In the genomic region with DNA sequence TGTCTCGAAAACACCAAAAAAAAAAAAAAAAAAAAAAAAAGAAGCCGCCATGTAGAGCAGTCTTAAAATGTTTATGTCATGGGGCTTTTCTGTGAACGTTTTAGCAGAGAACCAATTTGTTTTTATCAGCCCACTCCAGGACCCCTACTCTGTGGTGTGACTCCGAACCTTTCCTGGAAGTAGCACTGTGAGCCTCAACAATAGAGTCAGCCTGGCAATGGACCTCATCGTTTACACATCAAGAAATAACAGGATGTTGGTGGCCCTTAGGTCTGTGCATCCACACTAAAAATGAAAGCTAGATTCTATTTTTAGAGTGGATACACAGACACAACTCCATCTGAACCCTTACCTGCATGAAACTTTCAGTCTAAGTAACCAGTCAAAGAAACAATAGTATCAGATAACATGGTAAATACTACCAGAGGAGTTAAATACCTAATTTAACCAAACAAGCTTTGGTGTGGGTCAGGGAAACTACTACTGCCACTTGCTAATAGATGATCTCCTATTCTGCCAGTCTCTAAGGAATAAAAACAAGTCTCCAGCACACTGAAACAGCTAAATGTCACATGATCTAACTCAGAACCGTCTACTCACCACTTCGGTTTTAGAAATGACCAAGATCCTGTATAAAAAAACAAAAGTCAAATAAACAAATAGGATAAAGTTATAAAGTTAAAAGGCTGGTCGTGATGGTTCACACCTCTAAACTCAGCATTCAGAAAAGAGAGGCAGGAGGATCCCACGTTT, we compare ENCODE assay signal across 16 mouse cellular contexts.
DNase-seq lines count a peak whose midpoint lies in the region; ATAC-seq and TF ChIP-seq lines count a peak whose summit lies in the region.
"Had no signal": no experiment of that assay in that cellular context is flagged by ENCODE, and none has a peak within 500 bp of the region (broad histone marks: within the 10 kb centered on the region; RNA-seq: fewer than 3 reads in every experiment).

No protein-coding gene starts in this region.

- TF ChIP-seq CTCF in spleen, adult 2 months (IDR thresholded peaks at IDR 0.05; ENCODE audit: extremely low read depth, insufficient read depth, insufficient read length, insufficient replicate concordance) = no peak

- no peak for TF ChIP-seq POLR2A in spleen, adult 2 months (IDR thresholded peaks at IDR 0.05; ENCODE audit: low read depth, low read length)

- no peak for ATAC-seq in heart, embryonic 11.5 days (replicated peaks; ENCODE audit: insufficient number of reproducible peaks, low FRiP score, low TSS enrichment)
- no peak for ATAC-seq in forebrain, embryonic 14.5 days
- ATAC-seq: intestine, embryonic 15.5 days; midbrain, embryonic 16.5 days had no signal

- H3K27me3 ChIP-seq in heart, embryonic 11.5 days (ENCODE audit: control insufficient read depth, insufficient read depth, low read length) = no peaks in the 10 kb centered on the region
- H3K27me3 ChIP-seq in spleen, adult 2 months (ENCODE audit: control insufficient read depth, insufficient read depth, low read length) = no peaks in the 10 kb centered on the region
- H3K27me3 ChIP-seq in forebrain, embryonic 14.5 days (replicated peaks; ENCODE audit: control insufficient read depth, insufficient read depth, low read length) = no peaks in the 10 kb centered on the region
- H3K27me3 ChIP-seq: forebrain, embryonic 12.5 days; intestine, embryonic 15.5 days; limb, embryonic 12.5 days; megakaryocyte, embryonic 14.5 days had no signal

- no peaks in the 10 kb centered on the region for H3K4me1 ChIP-seq in heart, embryonic 11.5 days (ENCODE audit: control insufficient read depth, insufficient read depth, low read length)
- H3K4me1 ChIP-seq in spleen, adult 2 months (ENCODE audit: control insufficient read depth, insufficient read depth, insufficient read length) = peaks cover 12% of the 10 kb centered on the region
- no peaks in the 10 kb centered on the region for H3K4me1 ChIP-seq in forebrain, embryonic 14.5 days (ENCODE audit: control insufficient read depth, insufficient read depth, low read length)
- H3K4me1 ChIP-seq: intestine, embryonic 15.5 days; limb, embryonic 12.5 days had no signal

- no peak overlapping the region for H3K9ac ChIP-seq in heart, embryonic 11.5 days (ENCODE audit: low read depth, low read length)
- H3K9ac ChIP-seq in forebrain, embryonic 14.5 days (ENCODE audit: low read length) = no peak overlapping the region
- H3K9ac ChIP-seq: forebrain, embryonic 12.5 days; intestine, embryonic 15.5 days; limb, embryonic 12.5 days; liver, embryonic 14.5 days had no signal

- no peaks in the 10 kb centered on the region for H3K9me3 ChIP-seq in heart, embryonic 11.5 days (replicated peaks; ENCODE audit: control insufficient read depth, low read length)
- H3K9me3 ChIP-seq in forebrain, embryonic 14.5 days (replicated peaks; ENCODE audit: control insufficient read depth, low read length) = no peaks in the 10 kb centered on the region
- H3K9me3 ChIP-seq: forebrain, embryonic 12.5 days; G1E; intestine, embryonic 15.5 days; limb, embryonic 12.5 days; megakaryocyte, embryonic 14.5 days had no signal

- H3K36me3 ChIP-seq in heart, embryonic 11.5 days (ENCODE audit: control insufficient read depth, insufficient read depth, low read length) = no peaks in the 10 kb centered on the region
- 0 out of 2 replicates have a peak, but pooled peaks cover 1% of the 10 kb centered on the region for H3K36me3 ChIP-seq in spleen, adult 2 months (ENCODE audit: control insufficient read depth, insufficient read depth, low read length)
- H3K36me3 ChIP-seq in forebrain, embryonic 14.5 days (ENCODE audit: control insufficient read depth, insufficient read depth, low read length) = no peaks in the 10 kb centered on the region
- H3K36me3 ChIP-seq: forebrain, embryonic 12.5 days; intestine, embryonic 15.5 days; limb, embryonic 12.5 days had no signal

- H3K4me3 ChIP-seq in heart, embryonic 11.5 days (ENCODE audit: low read depth, low read length) = no peak overlapping the region
- no peak overlapping the region; the same call in 1 of the 2 replicates for H3K4me3 ChIP-seq in spleen, adult 2 months (ENCODE audit: extremely low read depth, insufficient read depth, insufficient read length)
- H3K4me3 ChIP-seq in forebrain, embryonic 14.5 days (ENCODE audit: low read depth, low read length) = no peak overlapping the region
- H3K4me3 ChIP-seq: forebrain, embryonic 12.5 days; intestine, embryonic 15.5 days; layer of hippocampus, adult 2 months; limb, embryonic 12.5 days; megakaryocyte, embryonic 14.5 days had no signal

- WGBS in heart, embryonic 11.5 days (ENCODE audit: insufficient replicate concordance) = 65% methylated on average over 9 of the region's 9 CpGs
- WGBS in spleen, adult 2 months = 47% methylated on average over 9 of the region's 9 CpGs
- 81% methylated on average over 8 of the region's 9 CpGs for WGBS in forebrain, embryonic 14.5 days

- H3K27ac ChIP-seq in heart, embryonic 11.5 days (ENCODE audit: low read depth, low read length) = no peak overlapping the region
- peak overlapping the region; percentile 16; the same call in 1 of the 2 replicates for H3K27ac ChIP-seq in spleen, adult 2 months (ENCODE audit: insufficient read depth, low read length)
- no peak overlapping the region for H3K27ac ChIP-seq in forebrain, embryonic 14.5 days (ENCODE audit: low read depth, low read length)
- H3K27ac ChIP-seq: forebrain, embryonic 12.5 days; intestine, embryonic 15.5 days; layer of hippocampus, adult 2 months; limb, embryonic 12.5 days; liver, embryonic 14.5 days had no signal

- no peak overlapping the region for H3K4me2 ChIP-seq in heart, embryonic 11.5 days
- no peak overlapping the region for H3K4me2 ChIP-seq in forebrain, embryonic 14.5 days (ENCODE audit: low read length)
- H3K4me2 ChIP-seq: forebrain, embryonic 12.5 days; intestine, embryonic 15.5 days; limb, embryonic 12.5 days had no signal

- DNase-seq in heart, adult 8-10 months (ENCODE audit: low spot score) = peak; percentile 32
- DNase-seq in spleen, adult 2 months (ENCODE audit: low read depth in 1 of 2, low spot score in 2 of 2) = no peak
- DNase-seq in spleen, postnatal 10 days (ENCODE audit: low spot score in 2 of 2) = no peak
- peak; percentile 83 for DNase-seq in induced T-regulatory cell, adult 2 months (ENCODE audit: low read depth)
- DNase-seq in forebrain, embryonic 14.5 days (ENCODE audit: low spot score) = no peak
- DNase-seq in frontal cortex, postnatal 36 days (ENCODE audit: low spot score in 2 of 2) = no peak
- DNase-seq: cerebellum, postnatal 10 days had no signal

Comparison
In these comparisons a context has a peak if more than half of its experiments do, and no peak if none do; other contexts are left out.
1. DNase-seq: peak in heart, adult 8-10 months (single experiment) and induced T-regulatory cell, adult 2 months (single experiment); none in spleen, adult 2 months (0 of 2), spleen, postnatal 10 days (0 of 2), forebrain, embryonic 14.5 days (single experiment) and frontal cortex, postnatal 36 days (0 of 2).